Mouse (Mus musculus) lung, embryonic 14.5 days (tissue): Measurements from ENCODE around the gene Magea3. TPM values are rescaled to one million over a fixed set of nuclear protein-coding genes. Genes with fewer than 3 reads are reported as not detected.
"Not testable (repeated sequence)": the region's sequence is repeated elsewhere in the genome, so short reads cannot be mapped to it uniquely, and the experiment has no call there.

Source experiments
- ATAC-seq: fragments of 200-750 bp; cut with Nextera tagmentation; 2 replicates; pipeline ENCODE4 v1.8.0; 2017; ENCODE audit warnings: mild to moderate bottlenecking, moderate TSS enrichment, moderate library complexity; ENCODE audit not compliant: insufficient read depth
- DNase-seq: peaks from one replicate; pipeline ENCODE4 v3.0.0-alpha.2; 2015
- H3K27ac ChIP-seq: fragments of 300-500 bp; sonication (generic); 2 replicates; pipeline ENCODE4 v1.5.1; 2014; ENCODE audit warnings: low read depth, mild to moderate bottlenecking, moderate library complexity
- H3K27me3 ChIP-seq: fragments of 300-500 bp; sonication (generic); 2 replicates; pipeline ENCODE4 v1.6.1; 2014; ENCODE audit warnings: low read length, control low read depth; ENCODE audit not compliant: insufficient read depth
- H3K36me3 ChIP-seq: fragments of 300-500 bp; sonication (generic); 2 replicates; pipeline ENCODE4 v1.6.1; 2014; ENCODE audit warnings: control low read depth; ENCODE audit not compliant: insufficient read depth
- H3K4me1 ChIP-seq: fragments of 300-500 bp; sonication (generic); 2 replicates; pipeline ENCODE4 v1.6.1; 2014; ENCODE audit warnings: antibody characterized with exemption, control low read depth; ENCODE audit not compliant: insufficient read depth
- H3K4me2 ChIP-seq: fragments of 300-500 bp; sonication (generic); 2 replicates; pipeline ENCODE4 v1.6.1; 2014; ENCODE audit warnings: mild to moderate bottlenecking
- H3K4me3 ChIP-seq: fragments of 300-500 bp; sonication (generic); 2 replicates; pipeline ENCODE4 v1.5.1; 2014; ENCODE audit warnings: low read depth, low read length
- H3K9ac ChIP-seq: fragments of 300-500 bp; sonication (generic); 2 replicates; pipeline ENCODE4 v1.6.1; 2014
- H3K9me3 ChIP-seq: fragments of 300-500 bp; sonication (generic); 2 replicates; pipeline ENCODE4 v1.6.1; 2016; ENCODE audit warnings: low read depth, low read length, control low read depth
- WGBS: fragments of 180-500 bp; shearing (Covaris S2); extraction: QIAGEN DNeasy Blood & Tissue Kit; methylation state at CpG from one replicate; pipeline ENCODE4 v1.1.7; 2014; 5-methylcytosine and 5-hydroxymethylcytosine counted together
- polyA plus RNA-seq: library from polyadenylated mRNA; unstranded; fragments of >200 nt; fragmentation: Nextera tagmentation; extraction: Ambion mirVana; gene quantifications from 2 replicates; pipeline ENCODE4 v1.2.1, GENCODE M21; 2014

Magea3 gene
- not detected in 2 replicates for polyA plus RNA-seq

DNA sequence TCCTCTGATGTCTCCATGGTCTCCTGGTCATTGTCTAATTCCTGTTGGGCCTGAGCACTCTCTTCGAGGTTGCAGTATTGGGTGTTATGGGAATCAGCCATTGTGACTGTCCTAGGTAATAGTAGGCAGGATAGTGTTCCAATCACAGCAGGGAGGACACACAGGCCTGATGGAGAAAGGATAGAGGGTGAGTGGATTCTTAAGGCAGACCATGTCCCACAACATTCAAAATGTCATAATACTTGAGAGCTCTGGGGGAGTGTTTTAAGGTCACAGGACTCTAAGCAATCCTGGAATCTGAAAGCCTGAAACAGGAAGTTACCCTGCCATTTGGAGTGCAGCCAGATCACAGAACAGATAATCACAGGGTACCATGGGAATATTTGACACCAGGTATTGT, at the start of gene Magea3:
Gene Magea3, minus strand, starts transcription at position 101 of the 400 bp plus-strand sequence.
- not testable (repeated sequence) for H3K4me3 ChIP-seq, H3K27me3 ChIP-seq, H3K9me3 ChIP-seq, ATAC-seq, H3K36me3 ChIP-seq, H3K27ac ChIP-seq, H3K9ac ChIP-seq, DNase-seq, H3K4me1 ChIP-seq, H3K4me2 ChIP-seq
- WGBS: 60% methylated on average over 1 of the region's 1 CpGs

DNA sequence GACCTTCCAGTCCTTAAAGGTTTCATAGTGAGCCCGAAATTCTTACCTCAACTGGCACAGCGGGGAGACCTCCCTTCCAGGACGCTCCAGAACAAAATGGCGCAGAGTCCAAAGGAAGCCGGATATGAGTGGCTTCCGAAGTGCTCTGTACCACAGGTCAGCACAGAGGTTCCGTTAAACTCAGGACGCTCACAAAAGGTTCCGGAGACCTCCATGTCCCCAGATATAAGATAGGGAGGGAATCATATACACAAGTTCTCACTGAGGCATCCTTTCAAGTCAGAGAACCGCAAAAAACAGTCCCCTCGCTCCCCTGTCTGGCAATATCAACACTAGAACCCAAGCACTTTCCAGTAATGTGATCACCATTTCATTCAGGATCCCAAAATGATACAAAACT, 46.4 kb upstream of the Magea3 start, which contains the start of gene Magea8:
Gene Magea8, minus strand, starts transcription at position 101 of the 400 bp plus-strand sequence.
- H3K4me3 ChIP-seq, H3K27me3 ChIP-seq, DNase-seq, H3K27ac ChIP-seq, H3K36me3 ChIP-seq, H3K4me2 ChIP-seq, ATAC-seq, H3K9ac ChIP-seq, H3K4me1 ChIP-seq, H3K9me3 ChIP-seq: not testable (repeated sequence)
- WGBS: 84% methylated on average over 11 of the region's 11 CpGs

DNA sequence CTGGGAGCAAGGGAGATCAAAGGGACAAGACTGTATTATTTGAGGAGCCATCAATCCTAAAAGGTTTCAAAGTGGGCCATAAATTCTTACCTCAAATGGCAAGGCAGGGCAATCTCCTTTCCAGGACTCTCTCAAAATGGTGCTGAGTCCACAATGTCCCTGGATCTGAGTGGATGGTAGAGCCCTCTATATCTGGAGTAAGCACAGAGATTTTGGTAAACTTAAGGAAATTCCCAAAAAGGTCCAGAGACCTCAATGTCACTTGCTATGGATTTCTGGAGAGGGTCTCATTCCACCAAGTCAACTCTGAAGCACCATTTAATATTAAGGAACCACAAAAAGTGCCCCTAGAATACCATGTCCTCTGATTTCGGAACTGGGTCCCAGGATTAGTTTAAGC, 13.4 kb downstream of the Magea3 start, which contains the start of gene Magea6:
Gene Magea6, minus strand, starts transcription at position 101 of the 400 bp plus-strand sequence.
- ATAC-seq, H3K9ac ChIP-seq, H3K4me3 ChIP-seq, DNase-seq, H3K9me3 ChIP-seq, H3K36me3 ChIP-seq, H3K27ac ChIP-seq, H3K4me2 ChIP-seq, H3K27me3 ChIP-seq, H3K4me1 ChIP-seq: not testable (repeated sequence)
- WGBS: 65% methylated on average over 1 of the region's 1 CpGs

Other genes starting within 250 kb of the Magea3 start
- gene Cldn34b1, start 59.2 kb downstream of the Magea3 start, polyA plus RNA-seq: not detected in 2 replicates
- not detected in 2 replicates for gene Magea6, start 13.5 kb downstream of the Magea3 start, polyA plus RNA-seq
- not detected in 2 replicates for gene Magea8, start 46.3 kb upstream of the Magea3 start, polyA plus RNA-seq
- gene Magea5, start 113.6 kb upstream of the Magea3 start, polyA plus RNA-seq: not detected in 2 replicates
- not detected in 2 replicates for gene Magea1, start 140.3 kb upstream of the Magea3 start, polyA plus RNA-seq
- gene Magea2, start 144.2 kb upstream of the Magea3 start, polyA plus RNA-seq: not detected in 2 replicates
- not detected in 2 replicates for gene Cldn34b2, start 178.9 kb upstream of the Magea3 start, polyA plus RNA-seq